Mouse (Mus musculus) retina, postnatal 1 day (tissue): Measurements from ENCODE around the gene Pdzd9.
A peak's percentile ranks its signal among the peaks of the same experiment; 100 is the strongest.

Experiments used
- DNase-seq: peaks from one replicate; pipeline ENCODE4 v3.0.0-alpha.2; 2012

The Pdzd9 gene

GRCm38 (mm10) chr7:120634711-120635361 is 35.3 kb downstream of the Pdzd9 start, which contains the start of gene Uqcrc2:
Gene Uqcrc2 (plus strand): TSS chr7:120635176.
- peak; percentile 95 for DNase-seq

GRCm38 (mm10) chr7:120634301-120634700 is 35.8 kb downstream of the Pdzd9 start:
- peak; percentile 18 for DNase-seq

GRCm38 (mm10) chr7:120632518-120632917 is 37.6 kb downstream of the Pdzd9 start:
- DNase-seq, result peak; percentile 34

GRCm38 (mm10) chr7:120620841-120621240 is 49.3 kb downstream of the Pdzd9 start:
- DNase-seq, result no peak

- DNase-seq, result no peak
Measured at GRCm38 (mm10) chr7:120620075-120620771, 49.9 kb downstream of the Pdzd9 start.
